Mouse (Mus musculus) c-Kit-positive CD71-negative TER-119-negative erythroid progenitor cells, embryonic 14.5 days (primary cell): ENCODE measurements around the gene Usp18.

ENCODE experiments used
- DNase-seq: peaks from one replicate; pipeline ENCODE4 v3.0.0-alpha.2; 2013; ENCODE audit warnings: low read depth

Gene Usp18

DNA sequence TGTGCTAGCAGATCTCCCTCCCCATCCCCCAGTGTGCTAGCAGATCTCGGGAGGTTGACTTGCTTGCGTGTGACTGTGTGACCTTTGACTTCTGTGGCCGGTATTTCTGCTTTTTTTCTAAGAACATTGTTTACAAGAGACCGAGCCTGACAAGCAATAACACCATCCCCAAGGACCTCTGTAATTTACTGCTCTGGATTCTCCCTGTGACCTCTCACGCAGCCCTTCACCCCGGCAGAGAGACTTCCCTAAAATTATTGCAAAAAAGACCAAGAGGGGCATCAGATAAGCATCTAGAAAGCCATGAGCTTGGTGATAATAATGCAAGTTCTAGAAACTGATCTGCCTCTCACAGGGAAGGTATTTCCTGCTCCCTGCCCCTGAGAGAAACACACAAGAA is 20.7 kb upstream of the Usp18 start:
- no peak for DNase-seq

GRCm38 (mm10) chr6:121226043-121226442 is 19.7 kb upstream of the Usp18 start:
- DNase-seq, result no peak

- no peak for DNase-seq
Observed at GRCm38 (mm10) chr6:121226744-121227143, 19.0 kb upstream of the Usp18 start.

DNA sequence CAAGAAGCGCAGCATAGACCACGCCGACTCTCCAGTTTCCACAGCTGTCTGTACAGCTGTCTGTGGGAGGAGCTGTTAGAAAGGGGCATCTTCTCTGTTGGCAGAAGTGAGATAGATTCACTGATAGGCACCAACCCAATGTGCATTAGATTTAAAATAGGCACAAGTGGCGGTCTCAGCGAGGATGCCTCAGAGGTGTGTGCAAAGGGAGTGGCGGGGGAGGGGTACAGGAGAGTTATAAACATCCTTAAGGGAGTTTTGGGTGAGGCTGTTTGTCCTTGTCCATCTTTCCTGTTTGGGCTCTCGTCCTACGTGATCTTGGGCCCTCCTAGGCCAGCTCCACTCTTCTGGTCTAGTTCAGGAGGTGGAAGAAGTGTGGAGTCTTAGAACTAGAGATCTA is 17.3 kb upstream of the Usp18 start:
- DNase-seq, result no peak

DNA sequence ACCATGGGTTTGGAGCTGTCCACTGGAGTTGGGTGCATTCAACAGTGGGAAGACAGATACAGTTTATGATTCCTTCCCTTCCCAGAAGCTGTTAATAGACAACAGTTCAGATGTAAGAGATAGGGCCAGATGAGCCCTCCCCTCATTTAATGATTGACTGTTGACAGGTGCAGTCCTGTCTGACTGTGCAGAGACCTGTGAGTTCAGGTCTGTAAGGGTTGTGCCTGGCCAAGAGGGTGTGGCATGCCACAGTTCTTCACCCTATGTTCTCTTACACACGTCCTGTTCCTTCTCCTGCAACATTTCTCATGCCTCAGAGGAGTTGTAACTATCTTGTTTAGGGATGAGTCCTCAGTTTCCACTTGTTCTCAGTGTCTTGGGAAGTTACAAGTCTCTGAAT is 13.1 kb upstream of the Usp18 start:
- no peak for DNase-seq

GRCm38 (mm10) chr6:121236386-121236785 is 9.3 kb upstream of the Usp18 start:
- no peak for DNase-seq

DNA sequence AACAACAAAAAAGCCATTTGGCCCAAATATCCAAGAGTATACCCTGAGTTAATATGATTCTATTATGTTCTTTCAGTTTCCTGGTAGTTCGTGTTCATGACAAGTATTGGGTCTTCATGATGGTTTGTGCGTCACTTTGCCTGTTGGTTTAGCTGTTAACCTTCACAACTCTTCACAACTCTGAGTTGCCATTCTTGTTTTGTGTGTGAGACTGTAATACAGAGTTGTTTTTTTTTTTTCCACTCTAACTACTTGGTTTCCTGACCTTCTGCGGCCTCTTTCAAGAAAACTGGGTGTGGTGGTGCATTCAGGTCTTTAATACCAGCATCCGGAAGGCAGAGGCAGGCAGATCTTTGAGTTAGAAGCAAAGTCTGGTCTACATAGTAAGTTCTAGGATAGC is 7.5 kb upstream of the Usp18 start:
- no peak for DNase-seq

DNA sequence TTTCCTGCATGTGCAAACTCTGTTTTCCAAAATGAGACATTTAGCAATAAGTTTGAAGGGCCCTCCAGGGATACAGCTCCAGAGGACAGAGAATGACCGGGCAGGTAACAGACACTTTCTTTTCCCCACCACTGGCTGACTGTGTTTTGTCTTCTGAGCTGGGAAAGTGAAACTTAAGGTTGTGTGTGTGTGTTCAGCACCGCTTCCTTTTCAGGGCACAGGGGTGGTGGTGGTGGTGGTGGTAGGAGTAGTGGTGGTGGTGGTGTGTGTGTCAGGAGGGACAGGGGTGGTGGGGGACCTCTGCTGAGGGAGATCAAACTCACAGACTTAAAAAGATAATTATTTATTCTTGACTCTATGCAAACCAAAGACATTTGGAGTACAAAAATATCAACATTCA is 3.9 kb upstream of the Usp18 start:
- DNase-seq, result no peak

GRCm38 (mm10) chr6:121243161-121243560 is 2.5 kb upstream of the Usp18 start:
- DNase-seq, result no peak

- no peak for DNase-seq
Observed at GRCm38 (mm10) chr6:121246037-121246361, 293 bp downstream of the Usp18 start.

GRCm38 (mm10) chr6:121250406-121250805 is 4.7 kb downstream of the Usp18 start:
- no peak for DNase-seq

GRCm38 (mm10) chr6:121251256-121251655 is 5.5 kb downstream of the Usp18 start:
- DNase-seq, result no peak

DNA sequence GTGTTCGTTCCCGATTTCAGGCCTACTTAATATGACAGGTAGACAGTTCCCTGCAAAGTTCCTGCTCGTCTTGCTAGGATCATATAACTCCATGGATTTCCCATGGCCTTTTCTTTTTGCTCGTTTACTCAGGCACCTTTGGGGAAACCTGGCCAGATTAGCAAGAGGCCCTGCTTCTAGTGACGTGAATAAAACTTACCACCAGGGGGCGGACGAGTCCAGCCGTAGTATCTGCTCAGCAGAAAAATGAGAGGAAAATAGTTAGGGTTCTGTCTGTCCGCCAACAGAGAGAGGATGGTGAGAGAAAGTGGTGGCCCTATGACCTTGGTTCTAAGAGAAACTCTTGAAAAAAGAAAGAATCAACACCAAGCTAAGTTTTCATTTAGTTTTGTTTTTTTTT is 14.8 kb downstream of the Usp18 start:
- DNase-seq, result peak; percentile 69

GRCm38 (mm10) chr6:121261233-121261632 is 15.5 kb downstream of the Usp18 start:
- no peak for DNase-seq

DNA sequence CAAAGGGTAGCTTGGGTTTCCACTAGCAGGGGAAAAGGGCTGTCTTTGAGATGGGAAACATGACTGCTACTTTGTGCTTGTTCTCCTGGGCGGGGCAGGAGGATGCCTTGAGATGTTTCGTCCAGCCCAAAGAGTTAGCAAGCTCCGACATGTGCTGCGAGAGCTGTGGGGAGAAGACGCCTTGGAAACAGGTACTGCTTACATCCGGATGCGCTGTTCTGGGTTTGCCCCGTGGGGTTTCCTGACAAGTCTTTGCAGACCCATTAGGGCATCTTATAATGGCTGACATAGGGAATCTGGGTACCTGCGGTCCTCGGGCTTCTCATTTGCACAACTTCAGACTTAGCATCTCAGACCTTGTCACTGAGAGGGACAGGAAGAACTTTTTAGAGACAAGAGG is 16.3 kb downstream of the Usp18 start:
- DNase-seq, result no peak

DNA sequence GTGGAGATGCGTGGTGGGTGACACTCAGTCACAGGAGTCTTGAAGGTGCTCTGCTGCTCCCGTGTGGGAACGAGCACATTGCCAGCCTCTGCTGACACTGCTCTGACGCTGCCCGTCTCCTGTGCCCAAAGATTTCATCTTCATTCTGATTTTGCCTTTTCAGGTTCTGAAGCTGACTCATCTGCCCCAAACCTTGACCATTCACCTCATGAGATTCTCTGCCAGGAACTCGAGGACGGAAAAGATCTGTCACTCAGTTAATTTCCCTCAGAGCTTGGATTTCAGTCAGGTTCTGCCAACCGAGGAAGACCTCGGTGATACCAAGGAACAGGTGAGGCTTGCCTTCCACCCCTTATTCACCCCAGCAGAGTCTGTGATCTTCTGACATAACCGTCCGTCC is 16.8 kb downstream of the Usp18 start:
- DNase-seq, result no peak

DNA sequence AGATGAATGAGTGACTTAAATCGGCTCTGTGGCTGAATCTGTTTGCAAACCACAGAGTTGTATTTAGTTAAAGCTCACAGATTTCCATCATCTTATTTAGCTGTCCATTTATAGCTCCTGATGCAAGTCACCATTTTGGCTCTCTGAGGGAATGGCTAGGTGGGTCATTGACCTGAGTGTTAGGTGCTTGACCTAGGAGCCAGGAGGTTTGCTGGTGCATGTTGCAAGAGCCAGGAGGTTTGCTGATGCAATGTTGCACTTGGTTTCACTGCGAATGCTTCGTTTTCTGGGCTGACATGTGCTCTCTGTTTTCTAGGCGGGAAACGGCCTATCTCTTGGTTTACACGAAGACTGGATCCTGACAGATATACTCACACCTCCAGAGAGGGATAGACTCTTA is 24.4 kb downstream of the Usp18 start:
- no peak for DNase-seq

DNA sequence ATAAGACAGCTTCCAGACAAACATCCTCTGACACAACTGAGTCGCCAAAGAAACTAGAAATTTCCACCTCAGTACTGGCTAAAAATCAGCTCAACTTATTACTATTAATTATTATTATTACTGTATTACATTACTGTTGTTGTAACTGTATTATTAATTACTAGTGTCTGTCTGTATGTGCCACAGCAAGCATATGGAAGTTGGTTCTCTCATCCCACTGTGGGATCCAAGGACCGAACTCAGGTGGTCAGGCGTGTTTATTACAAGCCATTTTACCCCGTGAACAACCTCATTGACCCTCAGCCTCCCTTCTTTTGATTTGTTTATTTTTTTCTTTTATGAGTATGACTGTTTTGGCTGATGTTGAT is 26.0 kb downstream of the Usp18 start:
- no peak for DNase-seq

- peak; percentile 55 for DNase-seq
Observed at GRCm38 (mm10) chr6:121272075-121272800, 26.5 kb downstream of the Usp18 start.

- peak; percentile 51 for DNase-seq
Observed at GRCm38 (mm10) chr6:121274356-121274755, 28.6 kb downstream of the Usp18 start.

DNA sequence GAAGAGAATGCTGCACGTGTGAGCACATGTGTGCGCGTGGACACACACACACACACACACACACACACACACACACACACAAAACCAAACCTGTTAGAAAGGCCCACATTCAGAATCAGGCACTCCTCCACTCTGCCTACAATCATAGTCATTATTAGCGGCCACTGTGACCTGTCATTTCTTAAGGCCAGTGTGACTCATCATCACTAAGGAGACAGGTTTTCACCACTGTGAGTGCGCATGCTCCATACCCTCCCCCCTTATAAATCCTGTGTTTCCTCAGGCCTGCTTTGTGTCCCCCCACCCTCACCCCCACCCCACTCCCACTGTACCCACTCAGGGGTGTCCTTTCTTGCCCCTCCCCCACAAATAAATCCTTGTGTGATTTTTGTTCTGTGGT is 38.4 kb downstream of the Usp18 start:
- no peak for DNase-seq

- DNase-seq, result no peak
Observed at GRCm38 (mm10) chr6:121299317-121299716, 53.6 kb downstream of the Usp18 start.

- no peak for DNase-seq
Observed at GRCm38 (mm10) chr6:121299954-121300353, 54.2 kb downstream of the Usp18 start, which contains the start of gene Slc6a13. Gene Slc6a13, plus strand, starts transcription at chr6:121300227.

- no peak for DNase-seq
Observed at GRCm38 (mm10) chr6:121300504-121300903, 54.8 kb downstream of the Usp18 start.
